Mouse (Mus musculus) inflammation-experienced regulatory T-cells, adult 16 weeks (primary cell): ENCODE data around the gene Plod3. TPM values are rescaled to one million over a fixed set of nuclear protein-coding genes. Genes with fewer than 3 reads are reported as not detected.

Experiments
- polyA plus RNA-seq: library from polyadenylated mRNA; unstranded; fragments of 100-300 nt; shearing (Covaris generic); gene quantifications from one replicate; pipeline ENCODE4 v1.2.1, GENCODE M21; 2017

The Plod3 gene
- 14.0 TPM for polyA plus RNA-seq

GRCm38 (mm10) chr5:136986695-136987137, at the start of gene Plod3:
Plod3 (plus strand) TSS chr5:136987019.

GRCm38 (mm10) chr5:136953015-136953414, 33.8 kb upstream of the Plod3 start, which contains the start of gene Fis1:
Fis1 (plus strand) TSS chr5:136953275.

GRCm38 (mm10) chr5:136966331-136966730, 20.5 kb upstream of the Plod3 start, which contains the start of gene Cldn15:
Cldn15 (plus strand) TSS chr5:136966616.

GRCm38 (mm10) chr5:136987934-136988271, 1.1 kb downstream of the Plod3 start, which contains the start of gene Znhit1:
Znhit1 (minus strand) TSS chr5:136988021.

GRCm38 (mm10) chr5:137026092-137026491, 39.3 kb downstream of the Plod3 start, which contains the start of gene Vgf:
Vgf (plus strand) TSS chr5:137026392.

GRCm38 (mm10) chr5:137045402-137046323, 58.8 kb downstream of the Plod3 start, which contains the start of gene Ap1s1:
Ap1s1 (minus strand) TSS chr5:137046135.

Other genes with a start within 250 kb of the Plod3 start
- gene Col26a1, start 103.8 kb upstream of the Plod3 start, polyA plus RNA-seq = not detected
- 13.8 TPM for gene Ift22, start 78.9 kb upstream of the Plod3 start, polyA plus RNA-seq
- gene Fis1, start 33.7 kb upstream of the Plod3 start, polyA plus RNA-seq = 314 TPM
- not detected for gene Cldn15, start 20.4 kb upstream of the Plod3 start, polyA plus RNA-seq
- gene Znhit1, start 1.0 kb downstream of the Plod3 start, polyA plus RNA-seq = 60.6 TPM
- 0.35 TPM for gene Vgf, start 39.4 kb downstream of the Plod3 start, polyA plus RNA-seq
- 100.0 TPM for gene Ap1s1, start 59.1 kb downstream of the Plod3 start, polyA plus RNA-seq
- gene Serpine1, start 85.2 kb downstream of the Plod3 start, polyA plus RNA-seq = not detected
- gene Trim56, start 129.2 kb downstream of the Plod3 start, polyA plus RNA-seq = 18.8 TPM
- gene Muc3, start 162.3 kb downstream of the Plod3 start, polyA plus RNA-seq = not detected
- 2.4 TPM for gene Muc3a, start 225.4 kb downstream of the Plod3 start, polyA plus RNA-seq